ENCODE assay signal across 17 mouse cellular contexts in genomic region chr7:25439978-25440815, GRCm38 (mm10). TPM values are rescaled to one million over a fixed set of nuclear protein-coding genes. Genes with fewer than 3 reads are reported as not detected.
DNase-seq lines count a peak whose midpoint lies in the region; ATAC-seq and TF ChIP-seq lines count a peak whose summit lies in the region.
"Had no signal": no experiment of that assay in that cellular context is flagged by ENCODE, and none has a peak within 500 bp of the region (broad histone marks: within the 10 kb centered on the region; RNA-seq: fewer than 3 reads in every experiment).

No protein-coding gene starts in this region.

- H3K9me3 ChIP-seq in intestine, embryonic 16.5 days (ENCODE audit: control insufficient read depth, low read length): no peaks in the 10 kb centered on the region
- H3K9me3 ChIP-seq in liver, embryonic 13.5 days (replicated peaks): no peaks in the 10 kb centered on the region
- H3K9me3 ChIP-seq: forebrain, embryonic 12.5 days; megakaryocyte, embryonic 14.5 days had no signal

- no peak overlapping the region for H3K4me3 ChIP-seq in gastrocnemius, adult 2 months
- H3K4me3 ChIP-seq in intestine, embryonic 16.5 days (ENCODE audit: low read length): no peak overlapping the region
- no peak overlapping the region for H3K4me3 ChIP-seq in liver, embryonic 13.5 days (replicated peaks)
- H3K4me3 ChIP-seq: forebrain, embryonic 12.5 days; megakaryocyte, embryonic 14.5 days had no signal

- ATAC-seq in intestine, embryonic 16.5 days: peak; percentile 44; the same call in 1 of the 2 replicates
- ATAC-seq in liver, embryonic 13.5 days (ENCODE audit: low read depth): peak; percentile 78

- H3K9ac ChIP-seq in intestine, embryonic 16.5 days (ENCODE audit: low read depth, low read length): no peak overlapping the region
- H3K9ac ChIP-seq in liver, embryonic 13.5 days: no peak overlapping the region
- H3K9ac ChIP-seq: forebrain, embryonic 12.5 days had no signal

- H3K4me2 ChIP-seq in intestine, embryonic 16.5 days (ENCODE audit: low read depth, low read length): no peak overlapping the region
- no peak overlapping the region for H3K4me2 ChIP-seq in liver, embryonic 13.5 days
- H3K4me2 ChIP-seq: forebrain, embryonic 12.5 days had no signal

- no peaks in the 10 kb centered on the region for H3K27me3 ChIP-seq in intestine, embryonic 16.5 days (replicated peaks; ENCODE audit: control insufficient read depth, insufficient read depth, low read length)
- no peaks in the 10 kb centered on the region for H3K27me3 ChIP-seq in liver, embryonic 13.5 days
- H3K27me3 ChIP-seq: forebrain, embryonic 12.5 days had no signal

- DNase-seq in gastrocnemius, adult 2 months: no peak
- no peak for DNase-seq in gastrocnemius, postnatal 4 days (ENCODE audit: low spot score in 2 of 2)
- no peak for DNase-seq in liver, embryonic 13.5 days
- peak; percentile 49 for DNase-seq in lung, postnatal 14 days
- no peak for DNase-seq in right cerebral cortex, postnatal 14 days
- no peak for DNase-seq in T-cell, adult 2 months (ENCODE audit: low spot score)
- DNase-seq in left cerebral cortex, adult 8-10 months (ENCODE audit: low spot score in 2 of 2): no peak
- DNase-seq: cerebellum, adult 18-20 months; gastrocnemius, postnatal 25 days; heart, postnatal 4 days; spleen, adult 18-20 months; thymus, adult 2 months had no signal

- H3K27ac ChIP-seq in gastrocnemius, adult 2 months: peak overlapping the region; percentile 48
- no peak overlapping the region for H3K27ac ChIP-seq in intestine, embryonic 16.5 days (ENCODE audit: low read length)
- H3K27ac ChIP-seq in liver, embryonic 13.5 days: peak overlapping the region; percentile 72
- H3K27ac ChIP-seq: forebrain, embryonic 12.5 days had no signal

- no peaks in the 10 kb centered on the region for H3K4me1 ChIP-seq in intestine, embryonic 16.5 days (ENCODE audit: control insufficient read depth, insufficient read depth, low read length)
- no peaks in the 10 kb centered on the region; the same call in 1 of the 2 replicates for H3K4me1 ChIP-seq in liver, embryonic 13.5 days (replicated peaks)
- H3K4me1 ChIP-seq: forebrain, embryonic 12.5 days had no signal

- intact Hi-C loops in gastrocnemius, adult 2 months (cut with DNase I): no loop called here

- WGBS in intestine, embryonic 16.5 days: 83% methylated on average over 9 of the region's 9 CpGs
- WGBS in liver, embryonic 13.5 days (ENCODE audit: insufficient replicate concordance): 68% methylated on average over 9 of the region's 9 CpGs

- no peaks in the 10 kb centered on the region for H3K36me3 ChIP-seq in intestine, embryonic 16.5 days (ENCODE audit: control insufficient read depth, insufficient read depth, low read length)
- H3K36me3 ChIP-seq in liver, embryonic 13.5 days: no peaks in the 10 kb centered on the region
- H3K36me3 ChIP-seq: forebrain, embryonic 12.5 days had no signal

- no peak for TF ChIP-seq CTCF in gastrocnemius, adult 2 months (IDR thresholded peaks at IDR 0.05)

RNA-seq across cellular contexts. Expression of gene Cxcl17, which starts 27.5 kb away (rescaled TPM):
- not detected for total RNA-seq in gastrocnemius, adult 2 months (2021)
- not detected for total RNA-seq in gastrocnemius, postnatal 4 days (2021)
- polyA plus RNA-seq in intestine, embryonic 16.5 days (2015; fragmentation: Nextera tagmentation; extraction: Ambion mirVana): 0.18 and 0.43 TPM in 2 replicates
- polyA plus RNA-seq in liver, embryonic 13.5 days (2015; fragmentation: Nextera tagmentation; extraction: Ambion mirVana): not detected in 2 replicates
- total RNA-seq in left cerebral cortex, adult 8-10 months (2022): not detected
- total RNA-seq: adrenal gland, postnatal 4 days; gastrocnemius, postnatal 25 days; heart, postnatal 4 days; left cerebral cortex, postnatal 36 days had no signal

RNA-seq across cellular contexts. Expression of gene Ceacam1, which starts 37.2 kb away (rescaled TPM):
- total RNA-seq in gastrocnemius, adult 2 months (2021): 1 to 10 TPM; 4.0 to 6.2 TPM
- total RNA-seq in gastrocnemius, postnatal 4 days (2021): 1 to 10 TPM; 5.5 to 6.1 TPM
- 40.6 and 46.7 TPM in 2 replicates for polyA plus RNA-seq in intestine, embryonic 16.5 days (2015; fragmentation: Nextera tagmentation; extraction: Ambion mirVana)
- 1.7 and 2.5 TPM in 2 replicates for polyA plus RNA-seq in liver, embryonic 13.5 days (2015; fragmentation: Nextera tagmentation; extraction: Ambion mirVana)
- total RNA-seq in left cerebral cortex, adult 8-10 months (2022): 1 to 10 TPM; 2.3 to 3.3 (median 2.8) TPM

RNA-seq across cellular contexts. Expression of gene Lipe, which starts 41.7 kb away (rescaled TPM):
- 10 to 100 TPM; 13.4 to 17.9 TPM for total RNA-seq in gastrocnemius, adult 2 months (2021)
- 10 to 100 TPM; 25.4 to 37.7 TPM for total RNA-seq in gastrocnemius, postnatal 4 days (2021)
- polyA plus RNA-seq in intestine, embryonic 16.5 days (2015; fragmentation: Nextera tagmentation; extraction: Ambion mirVana): 9.1 and 11.8 TPM in 2 replicates
- 2.4 and 2.7 TPM in 2 replicates for polyA plus RNA-seq in liver, embryonic 13.5 days (2015; fragmentation: Nextera tagmentation; extraction: Ambion mirVana)
- total RNA-seq in left cerebral cortex, adult 8-10 months (2022): 10 to 100 TPM in 1 of 4 experiments, 1 to 10 TPM in 3; 8.2 to 10.7 (median 8.8) TPM
